Mouse (Mus musculus) A20 (cell line): ENCODE data around the gene Ydjc.

Source experiments
- DNase-seq: peaks from one replicate; pipeline ENCODE4 v3.0.0-alpha.2; 2011; ENCODE audit warnings: low read depth, low spot score

Gene Ydjc

DNA sequence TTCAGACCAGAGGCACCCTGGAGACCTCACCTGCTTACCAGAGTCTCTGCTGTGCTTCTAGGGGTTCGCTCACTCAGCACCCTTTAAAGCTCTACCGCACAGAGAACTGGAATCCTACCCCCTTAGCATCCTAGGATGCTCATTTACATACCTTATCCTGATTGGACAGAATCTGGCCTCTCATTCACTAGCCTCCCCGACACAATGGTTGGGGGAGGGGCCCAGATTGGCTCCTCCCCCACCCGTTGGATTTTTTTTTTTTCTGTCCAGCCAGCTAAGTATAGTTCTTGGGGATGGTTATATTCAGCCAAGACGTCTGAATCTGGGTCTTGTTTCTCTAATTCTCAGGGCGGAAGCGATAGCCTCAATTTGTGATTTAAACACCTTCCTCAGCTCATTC is at the start of gene Ydjc:
TSS of gene Ydjc (plus strand) at position 283 of the 400 bp plus-strand sequence.
- DNase-seq: peak; percentile 48

DNA sequence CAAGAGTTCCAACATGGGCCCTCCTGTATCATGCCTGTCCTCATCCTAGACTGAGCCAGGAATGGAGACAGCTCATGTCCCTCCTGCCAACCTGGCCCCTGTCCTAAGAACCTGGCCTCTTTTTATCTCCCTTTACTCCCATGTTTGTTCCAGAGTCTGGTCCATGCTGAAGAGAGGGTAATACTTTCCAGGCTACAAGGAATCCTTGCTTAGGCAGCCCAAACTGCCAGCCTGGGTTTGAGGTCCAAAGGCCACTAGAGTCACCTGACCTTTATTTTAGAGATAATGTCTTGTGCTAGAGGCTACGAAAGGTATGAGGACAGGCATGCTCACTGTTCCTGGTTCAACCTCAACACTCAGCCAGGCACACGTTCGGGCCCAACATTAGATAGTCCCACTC is 47.5 kb upstream of the Ydjc start:
- no peak for DNase-seq

DNA sequence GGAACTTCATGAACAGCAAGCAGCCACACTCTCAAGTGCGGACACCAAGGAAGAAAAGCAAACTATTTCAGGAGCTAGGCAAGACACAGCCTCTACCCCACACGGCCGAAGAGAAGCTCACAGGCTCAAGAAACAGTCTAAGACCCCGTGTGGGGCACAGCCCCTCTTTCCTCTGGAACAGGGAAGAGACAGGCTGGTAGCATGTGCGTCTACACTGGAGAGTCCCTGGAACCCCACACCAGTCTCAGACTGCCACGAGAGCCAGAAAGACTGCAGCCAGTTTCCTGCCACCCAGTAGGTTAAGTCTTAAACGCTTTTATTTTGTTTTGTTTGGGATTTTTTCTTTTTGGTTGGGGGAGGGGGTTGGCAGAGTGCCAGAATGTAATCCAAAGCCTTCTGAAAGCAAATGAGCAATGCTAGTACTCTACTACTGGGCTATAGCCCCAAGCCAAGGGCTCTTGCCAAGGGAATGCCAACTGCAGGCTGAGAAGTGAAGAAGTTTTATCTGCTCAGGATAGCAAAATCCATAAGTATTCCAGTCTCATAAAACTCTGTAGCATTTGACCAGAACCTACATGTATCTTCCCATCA is 41.7 kb upstream of the Ydjc start:
- DNase-seq: no peak

DNA sequence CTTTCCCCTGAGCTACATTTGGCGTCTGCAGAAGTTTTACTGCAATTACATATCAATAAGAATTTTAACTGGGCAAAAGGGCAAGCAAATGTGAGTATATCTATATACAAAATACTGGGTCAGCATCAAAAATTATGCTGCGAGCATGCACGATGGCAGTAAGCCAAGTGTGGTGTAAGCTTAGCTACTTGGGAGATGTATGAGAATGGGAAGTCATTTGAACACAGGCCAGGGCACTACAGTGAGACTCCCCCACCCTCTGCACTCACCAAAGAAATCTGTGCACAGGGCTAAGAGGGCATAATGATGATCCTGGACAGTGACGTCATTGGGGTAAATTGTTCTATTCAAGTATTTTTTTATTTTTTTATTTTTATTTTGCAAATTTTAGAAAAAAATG is 39.8 kb upstream of the Ydjc start:
- DNase-seq: no peak

DNA sequence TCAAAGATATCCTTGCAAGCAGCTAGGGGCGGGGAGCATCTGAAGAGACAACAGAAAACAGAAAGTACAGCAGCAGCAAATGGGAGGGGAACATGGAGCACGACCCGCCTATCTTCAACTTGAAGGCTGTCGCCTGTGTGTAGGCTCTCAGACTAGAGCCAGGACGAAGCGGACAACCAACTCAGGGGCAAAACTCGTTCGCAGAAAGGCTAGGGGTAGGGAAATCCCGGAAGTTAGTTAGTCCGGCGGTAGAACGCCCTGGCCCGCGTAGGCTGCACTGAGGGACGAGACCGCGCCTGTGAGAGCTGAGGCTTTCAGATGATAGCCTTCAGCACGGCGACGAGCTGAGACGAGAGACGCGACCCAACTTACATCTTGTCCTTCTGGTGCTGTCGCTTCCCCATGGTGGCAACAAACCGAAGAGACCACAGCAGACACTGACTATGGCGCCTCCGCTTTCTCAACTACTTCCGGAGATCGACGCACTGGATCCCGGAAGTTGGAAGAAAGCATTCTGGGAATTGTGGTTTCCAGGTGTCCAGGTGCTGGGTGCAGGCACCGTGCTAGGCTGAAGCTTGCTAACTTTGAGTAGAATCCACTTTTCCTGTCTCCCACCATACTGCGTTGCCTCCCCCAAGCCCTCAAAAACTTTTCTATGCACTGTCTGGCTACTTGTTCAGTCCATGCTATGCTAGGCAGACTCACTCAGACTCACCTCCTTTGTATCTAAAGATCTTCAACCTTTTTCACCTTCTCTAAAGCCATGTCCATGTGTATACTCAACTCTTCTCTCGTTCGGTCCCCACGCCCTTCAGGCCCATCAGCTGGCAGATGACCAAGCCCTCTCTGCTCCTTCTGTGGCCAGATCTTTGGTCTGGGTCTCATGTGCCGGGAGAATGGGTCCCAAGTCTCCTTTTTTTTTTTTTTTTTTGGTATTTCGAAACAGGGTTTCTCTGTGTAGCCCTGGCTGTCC is 33.4 kb upstream of the Ydjc start, which contains the start of gene Ppil2:
TSS of gene Ppil2 (minus strand) at position 487 of the 973 bp plus-strand sequence.
- peak; percentile 91 for DNase-seq

DNA sequence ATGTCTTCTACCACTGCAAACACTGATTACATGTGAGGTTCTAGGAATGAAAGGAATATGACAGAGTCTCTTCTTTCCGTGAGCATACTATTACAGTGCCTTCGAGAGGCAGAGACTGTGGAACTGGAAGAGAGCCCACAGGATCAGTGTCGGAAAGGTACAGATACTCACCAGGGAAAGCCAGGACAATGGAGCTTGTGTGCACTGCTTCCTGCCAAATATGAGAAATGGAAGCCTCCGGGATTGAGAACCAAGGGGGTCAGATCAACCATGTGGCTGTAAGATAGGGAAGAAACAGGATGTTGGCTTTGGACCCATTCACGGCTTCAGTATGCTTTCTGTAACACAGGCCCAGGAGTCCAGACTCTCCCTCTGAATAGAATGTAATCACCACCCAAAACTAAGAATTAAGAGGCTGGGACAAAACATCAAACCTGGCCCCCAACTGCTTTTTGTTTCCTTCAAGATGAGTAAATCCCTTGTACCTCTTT is 27.1 kb upstream of the Ydjc start:
- DNase-seq: no peak

DNA sequence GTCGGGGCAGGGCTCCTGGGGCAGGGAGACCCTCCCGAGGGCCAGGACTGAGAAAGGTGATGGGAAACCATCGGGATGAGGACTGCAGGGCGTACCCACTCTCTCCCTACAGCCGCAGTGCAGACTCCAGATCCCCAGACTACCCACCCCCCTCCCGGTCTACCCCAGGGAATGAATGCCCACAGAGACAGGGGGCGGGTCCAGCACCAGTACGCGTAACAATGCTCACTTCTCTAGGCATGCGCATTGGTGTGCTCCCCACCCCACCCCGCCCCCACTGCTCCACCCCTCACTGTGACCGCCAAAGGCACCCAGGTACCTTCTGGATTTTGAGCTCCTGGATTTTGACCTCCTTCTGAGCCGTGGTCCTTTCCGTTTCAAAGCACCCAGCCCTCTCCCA is 22.9 kb upstream of the Ydjc start:
- no peak for DNase-seq

DNA sequence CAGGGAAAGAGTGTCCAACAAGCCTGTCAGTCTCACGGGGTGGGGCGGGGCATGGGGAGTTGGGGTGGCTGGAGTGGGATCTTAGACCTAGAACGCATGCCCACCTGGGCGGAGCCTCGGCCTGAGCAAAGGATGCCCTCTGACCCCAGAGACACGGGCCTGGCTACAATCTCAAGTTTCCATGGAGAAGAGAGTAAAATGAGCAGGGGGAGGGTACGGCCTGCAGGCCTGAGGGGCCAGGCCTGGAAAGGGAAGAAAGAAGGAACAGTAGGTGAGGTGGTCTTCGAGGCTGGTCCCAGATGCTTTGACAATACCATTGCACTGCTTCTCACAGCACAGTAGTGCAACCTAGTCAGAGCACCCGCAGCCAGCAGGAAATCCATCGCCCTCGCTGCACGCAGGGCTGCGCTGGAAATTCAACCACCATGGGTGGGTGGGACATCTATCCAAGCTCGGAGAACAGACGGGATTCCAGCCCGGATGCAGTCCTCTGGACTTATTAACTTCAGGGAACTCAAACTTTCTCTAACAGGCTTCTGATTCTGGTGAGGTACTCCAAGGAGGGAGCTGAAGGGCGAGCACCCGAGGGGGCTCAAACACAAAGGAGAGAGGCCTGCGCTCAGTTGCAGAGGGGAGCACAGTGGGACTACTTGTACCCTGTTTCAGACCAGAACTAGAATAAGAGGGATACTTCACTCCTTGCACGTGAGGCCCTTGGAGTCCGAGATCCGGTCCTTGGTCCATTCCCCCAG is 20.1 kb upstream of the Ydjc start:
- peak; percentile 48 for DNase-seq

DNA sequence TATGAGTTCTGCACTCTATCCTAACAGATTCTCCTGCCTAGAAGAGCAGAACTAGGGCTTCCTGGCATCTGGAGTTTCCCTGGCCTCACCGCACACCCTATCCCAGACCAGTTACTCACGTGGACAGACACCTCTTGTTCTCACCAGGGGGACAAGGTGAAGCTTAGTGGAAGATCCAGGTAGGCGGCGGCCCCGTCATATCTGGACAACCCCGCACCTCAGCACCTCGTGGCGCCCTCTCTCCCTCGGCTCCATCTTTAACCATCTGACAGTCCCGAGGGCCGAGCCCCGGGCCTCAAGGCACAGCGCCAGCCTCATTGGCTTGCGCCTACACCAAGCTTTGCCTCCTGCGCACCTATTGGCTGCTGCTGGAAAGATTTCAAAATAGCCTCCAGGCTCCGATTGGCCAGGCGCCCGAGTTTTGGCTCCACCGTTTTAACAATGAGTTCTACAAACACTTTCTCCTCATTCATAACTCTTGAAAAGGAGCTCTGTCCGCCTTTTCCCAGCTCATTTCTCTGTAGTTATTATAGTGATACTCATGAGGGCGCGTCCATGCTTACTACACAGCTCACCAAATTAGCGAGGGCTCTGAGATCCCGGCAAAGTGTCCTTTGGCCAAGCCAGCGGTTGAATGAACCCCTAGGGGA is 19.4 kb upstream of the Ydjc start, which contains the start of gene 2610318N02Rik:
TSS of gene 2610318N02Rik (minus strand) at position 297 of the 650 bp plus-strand sequence.
- peak; percentile 94 for DNase-seq

DNA sequence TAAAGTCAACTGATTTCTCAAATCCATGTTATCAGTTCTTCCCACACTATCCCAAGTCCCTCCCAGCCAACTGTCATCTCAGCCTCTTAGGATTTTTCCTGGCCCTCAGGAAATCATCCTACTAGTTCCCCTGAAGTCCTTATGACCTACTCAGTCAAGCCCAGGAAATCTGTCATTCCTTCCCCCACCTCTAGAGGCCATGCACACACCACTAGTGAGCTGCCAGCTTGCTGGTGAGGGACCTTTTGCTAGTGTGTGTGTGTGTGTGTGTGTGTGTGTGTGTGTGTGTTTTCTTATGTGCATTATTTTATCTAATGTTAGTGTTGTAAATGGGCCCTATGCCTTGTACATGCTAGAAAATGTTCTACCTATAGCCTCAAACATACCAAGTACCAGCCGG is 17.1 kb upstream of the Ydjc start:
- DNase-seq: peak; percentile 76

DNA sequence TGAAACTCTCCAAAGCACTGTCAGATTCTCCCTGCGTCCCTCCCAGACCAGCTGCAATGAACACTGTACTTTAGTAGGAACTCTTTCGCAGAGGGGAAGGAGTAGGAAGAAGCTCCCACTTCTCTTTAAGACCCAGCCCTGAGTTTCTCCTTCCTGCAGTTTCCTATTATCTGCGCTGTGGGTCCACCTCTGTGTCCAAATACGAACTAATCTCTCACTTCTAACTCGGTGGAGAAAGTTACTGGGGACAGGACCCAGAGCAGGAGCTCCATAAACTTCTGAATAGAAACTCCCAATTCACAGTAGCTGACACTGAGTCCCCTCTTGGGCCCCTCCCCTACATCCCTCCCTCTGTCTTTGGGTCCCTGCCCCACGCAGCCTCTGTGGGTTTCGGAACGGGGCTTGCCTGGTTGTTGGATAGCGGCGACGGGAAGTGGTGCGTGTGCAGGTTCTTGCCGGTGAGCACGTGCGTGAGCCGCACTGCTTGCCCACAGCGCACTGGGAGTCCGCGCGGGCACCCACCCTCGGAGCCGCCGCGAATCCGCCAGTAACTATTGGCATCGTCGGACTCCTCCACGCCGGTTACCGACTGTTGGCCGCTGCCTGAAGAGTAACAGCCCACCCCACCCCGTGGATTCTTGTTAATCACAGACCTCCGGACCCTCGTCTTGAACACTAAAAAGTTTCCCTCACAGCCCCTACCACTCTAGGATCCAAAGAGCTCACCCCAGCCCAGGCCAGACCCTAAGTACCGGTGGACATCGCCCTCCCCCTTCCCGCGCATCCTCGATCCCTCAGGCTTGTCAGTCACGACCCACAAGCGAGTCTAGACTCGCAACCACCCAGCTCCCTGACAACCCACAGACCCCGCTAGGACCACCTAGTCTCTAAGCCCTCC is 13.0 kb upstream of the Ydjc start:
- DNase-seq: peak; percentile 63

DNA sequence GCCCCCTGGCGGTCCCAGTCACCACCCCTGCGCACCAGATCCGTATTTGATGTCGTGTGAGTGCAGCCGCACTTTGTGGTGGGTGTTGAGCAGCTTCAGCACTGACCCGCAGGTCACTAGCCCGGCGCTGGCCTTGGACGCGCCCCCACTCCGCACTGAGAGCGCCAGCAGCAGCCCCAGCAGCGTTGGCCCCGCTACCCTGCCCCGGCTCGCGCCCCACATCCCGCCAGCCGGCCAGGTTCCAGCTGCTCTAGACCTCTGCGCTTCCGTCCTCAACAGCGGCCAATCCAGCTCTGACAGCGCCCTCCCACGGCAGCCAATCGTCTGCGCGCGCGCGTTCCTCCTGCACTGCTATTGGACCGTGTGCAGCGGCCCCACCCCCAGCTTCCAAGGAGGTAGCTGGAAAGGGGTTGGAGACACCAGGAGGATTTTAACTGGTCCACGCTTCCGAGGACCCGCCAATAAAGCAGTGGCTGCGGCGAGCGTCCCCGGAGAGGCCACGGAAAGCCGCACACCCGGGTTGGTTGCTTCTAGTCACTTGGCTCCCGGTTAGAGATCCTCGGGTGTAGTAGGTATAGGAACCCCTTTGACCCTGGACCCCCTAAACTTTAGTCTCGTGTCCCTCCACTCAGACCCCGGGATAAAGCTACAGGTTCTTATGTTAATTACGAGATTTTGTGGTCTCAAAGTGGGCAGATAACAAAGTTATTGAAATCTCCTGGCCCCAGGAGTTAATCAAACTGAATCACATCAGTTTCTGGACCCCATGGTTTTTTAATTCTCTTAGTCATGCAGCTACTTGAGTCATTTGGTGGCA is 12.1 kb upstream of the Ydjc start, which contains the start of gene Sdf2l1:
TSS of gene Sdf2l1 (minus strand) at position 295 of the 817 bp plus-strand sequence.
- peak; percentile 98 for DNase-seq

DNA sequence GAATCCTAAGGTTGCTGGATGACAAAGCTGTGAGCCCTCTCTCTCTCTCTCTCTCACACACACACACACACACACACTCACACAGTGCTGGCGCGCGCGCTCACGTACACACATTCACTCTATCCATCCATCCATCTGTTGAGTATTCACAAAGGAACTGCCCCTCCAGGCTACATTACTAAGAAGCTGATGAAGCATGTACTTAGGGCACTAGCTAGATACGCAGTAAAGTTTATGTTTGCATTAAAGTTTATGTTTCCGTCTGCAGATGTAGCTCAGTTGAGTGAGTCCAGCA is 11.6 kb upstream of the Ydjc start:
- DNase-seq: peak; percentile 29

DNA sequence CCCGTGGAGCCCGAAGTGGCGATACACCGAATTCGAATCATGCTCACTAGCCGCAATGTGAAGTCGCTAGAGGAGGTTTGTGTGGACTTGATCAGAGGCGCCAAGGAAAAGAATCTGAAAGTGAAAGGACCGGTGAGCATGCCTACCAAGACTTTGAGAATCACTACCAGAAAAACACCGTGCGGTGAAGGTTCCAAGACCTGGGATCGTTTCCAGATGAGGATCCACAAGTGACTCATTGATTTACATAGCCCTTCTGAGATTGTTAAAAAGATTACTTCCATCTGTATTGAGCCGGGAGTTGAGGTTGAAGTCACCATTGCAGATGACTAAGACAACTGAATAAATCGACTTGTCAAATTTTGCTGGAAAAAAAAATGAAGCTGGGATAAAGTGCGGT is 7.1 kb upstream of the Ydjc start:
- no peak for DNase-seq

DNA sequence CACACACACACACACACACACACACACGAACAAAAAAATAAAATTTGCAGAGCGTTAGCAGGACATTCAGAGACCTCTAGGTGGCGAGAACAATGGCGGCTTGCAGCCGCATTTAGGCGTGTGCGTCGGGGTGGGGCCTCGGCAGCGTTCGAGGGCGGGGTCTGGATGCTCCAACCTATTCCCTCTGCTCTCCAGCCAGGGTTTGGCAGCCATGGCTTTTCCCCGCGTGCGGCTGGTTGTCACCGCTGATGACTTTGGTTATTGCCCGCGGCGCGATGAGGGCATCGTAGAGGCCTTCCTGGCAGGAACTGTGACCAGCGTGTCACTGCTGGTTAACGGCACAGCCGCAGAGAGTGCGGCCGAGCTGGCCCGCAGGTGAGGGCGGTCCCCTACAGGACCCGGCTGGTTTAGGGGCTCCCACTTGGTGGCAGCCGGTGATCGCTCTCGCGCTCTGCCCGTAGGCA is 2.4 kb downstream of the Ydjc start, which contains the start of gene Ccdc116:
TSS of gene Ccdc116 (minus strand) at position 458 of the 464 bp plus-strand sequence.
- peak; percentile 94 for DNase-seq

DNA sequence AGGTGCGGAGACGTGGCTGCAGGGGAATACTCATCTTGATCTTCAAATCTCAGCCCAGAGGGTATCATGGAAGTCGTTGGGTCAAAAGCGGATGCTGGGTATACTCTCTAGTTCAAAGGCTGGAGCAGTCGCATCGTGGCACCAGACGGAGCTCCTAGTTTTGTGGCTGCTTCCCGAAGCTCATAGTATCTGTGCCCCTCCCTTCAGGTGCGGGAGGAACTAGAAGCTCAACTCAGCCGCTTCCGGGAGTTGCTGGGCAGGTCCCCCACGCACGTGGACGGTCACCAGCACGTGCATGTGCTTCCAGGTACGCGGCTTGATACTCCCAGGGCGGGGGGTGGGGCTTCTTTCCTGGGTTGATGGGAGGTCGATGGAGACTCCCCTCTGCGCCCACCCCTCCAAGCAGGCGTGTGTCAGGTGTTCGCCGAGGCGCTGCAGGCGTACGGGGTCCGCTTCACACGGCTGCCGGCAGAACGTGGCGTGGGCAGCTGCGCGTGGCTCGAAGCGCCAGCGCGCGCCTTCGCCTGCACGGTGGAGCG is 3.0 kb downstream of the Ydjc start:
- peak; percentile 77 for DNase-seq

DNA sequence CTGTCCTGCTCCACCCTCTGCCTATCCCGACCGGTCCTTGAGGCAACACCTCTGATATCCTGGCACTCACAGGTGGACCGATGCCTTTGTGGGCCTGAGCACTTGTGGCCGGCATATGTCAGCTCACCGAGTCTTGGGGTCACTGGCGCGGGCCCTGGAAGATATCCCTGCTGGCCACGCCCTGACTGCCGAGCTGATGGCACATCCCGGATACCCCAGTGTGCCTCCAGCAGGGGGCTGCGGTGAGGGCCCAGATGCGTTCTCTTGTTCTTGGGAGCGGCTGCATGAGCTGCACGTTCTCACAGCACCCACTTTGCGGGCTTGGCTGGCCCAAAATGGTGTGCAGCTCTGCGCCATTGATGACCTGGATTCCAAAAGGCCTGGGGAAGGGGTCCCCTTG is 3.7 kb downstream of the Ydjc start:
- peak; percentile 75 for DNase-seq

DNA sequence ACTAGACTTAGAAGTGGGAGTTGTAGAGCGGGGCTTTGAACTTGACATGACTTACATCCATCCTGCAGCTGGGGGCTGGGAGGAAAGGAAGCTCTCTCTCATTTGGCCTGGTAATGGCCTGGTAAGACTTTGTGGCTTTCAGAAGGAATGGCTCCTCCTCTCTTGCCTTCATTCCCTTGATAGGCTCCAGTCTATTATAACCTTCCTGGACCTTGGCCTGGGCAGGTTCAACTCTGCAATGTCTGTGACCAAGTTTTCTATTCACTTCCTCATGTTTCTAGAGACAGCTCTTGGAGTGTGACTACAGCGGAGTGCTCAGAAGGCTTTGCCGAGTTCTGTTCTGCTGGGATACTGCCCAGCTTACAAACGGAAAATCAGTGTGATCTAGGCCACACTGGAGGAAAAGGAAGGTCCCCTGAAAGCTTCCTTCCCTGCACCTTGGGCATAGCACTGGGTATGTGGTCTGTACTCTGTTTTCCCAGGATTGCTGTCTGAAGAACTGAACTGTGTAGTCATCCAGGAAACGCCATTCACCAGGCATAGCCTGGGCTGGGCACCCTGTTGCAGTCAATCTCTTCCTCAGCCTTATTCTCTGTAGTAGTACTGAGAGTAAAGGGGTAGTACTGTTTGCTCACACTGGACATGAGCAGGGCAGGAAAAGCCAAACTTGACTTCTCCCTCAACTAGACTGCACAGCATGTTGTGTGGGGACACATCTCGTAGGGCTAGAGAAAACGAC is 6.3 kb downstream of the Ydjc start:
- no peak for DNase-seq
